Mouse (Mus musculus) intestine, embryonic 14.5 days (tissue): ENCODE results near the gene Hdgf. TPM values are rescaled to one million over a fixed set of nuclear protein-coding genes. Genes with fewer than 3 reads are reported as not detected.

Experiments used
- ATAC-seq: fragments of 200-750 bp; cut with Nextera tagmentation; replicated peaks from 2 replicates; pipeline ENCODE4 v1.8.0; 2017; ENCODE audit warnings: low read depth, moderate number of reproducible peaks, moderate TSS enrichment, moderate library complexity; ENCODE audit not compliant: low FRiP score, low TSS enrichment
- DNase-seq: peaks from one replicate; pipeline ENCODE4 v3.0.0-alpha.2; 2018; ENCODE audit warnings: low spot score
- H3K27ac ChIP-seq: fragments of 300-500 bp; sonication (generic); 2 replicates; pipeline ENCODE4 v1.5.1; 2014; ENCODE audit warnings: low read depth, mild to moderate bottlenecking, control low read depth
- H3K27me3 ChIP-seq: fragments of 300-500 bp; sonication (generic); replicated peaks from 2 replicates; pipeline ENCODE4 v1.6.1; 2014; ENCODE audit warnings: low read length, control low read depth; ENCODE audit not compliant: control insufficient read depth, insufficient read depth
- H3K36me3 ChIP-seq: fragments of 300-500 bp; sonication (generic); 2 replicates; pipeline ENCODE4 v1.6.1; 2014; ENCODE audit warnings: low read length, control low read depth; ENCODE audit not compliant: control insufficient read depth, insufficient read depth
- H3K4me1 ChIP-seq: fragments of 300-500 bp; sonication (generic); replicated peaks from 2 replicates; pipeline ENCODE4 v1.6.1; 2014; ENCODE audit warnings: low read length, control low read depth, mixed read lengths; ENCODE audit not compliant: control insufficient read depth, insufficient read depth
- H3K4me2 ChIP-seq: fragments of 300-500 bp; sonication (generic); 2 replicates; pipeline ENCODE4 v1.6.1; 2014; ENCODE audit warnings: low read length
- H3K4me3 ChIP-seq: fragments of 300-500 bp; sonication (generic); 2 replicates; pipeline ENCODE4 v1.5.1; 2014; ENCODE audit warnings: low read depth, low read length, control low read depth, mixed read lengths
- H3K9ac ChIP-seq: fragments of 300-500 bp; sonication (generic); 2 replicates; pipeline ENCODE4 v1.6.1; 2014; ENCODE audit warnings: mild to moderate bottlenecking, low read length
- H3K9me3 ChIP-seq: fragments of 300-500 bp; sonication (generic); 2 replicates; pipeline ENCODE4 v1.6.1; 2016; ENCODE audit warnings: low read length, control low read depth; ENCODE audit not compliant: control insufficient read depth
- WGBS: fragments of 180-500 bp; shearing (Covaris S2); extraction: QIAGEN DNeasy Blood & Tissue Kit; methylation state at CpG from one replicate; pipeline ENCODE4 v1.1.7; 2014; 5-methylcytosine and 5-hydroxymethylcytosine counted together
- polyA plus RNA-seq: library from polyadenylated mRNA; unstranded; fragments of >200 nt; fragmentation: Nextera tagmentation; extraction: Ambion mirVana; gene quantifications from 2 replicates; pipeline ENCODE4 v1.2.1, GENCODE M21; 2014

Hdgf gene
- polyA plus RNA-seq, 1 experiment from 2014 or later: 246 TPM

DNA sequence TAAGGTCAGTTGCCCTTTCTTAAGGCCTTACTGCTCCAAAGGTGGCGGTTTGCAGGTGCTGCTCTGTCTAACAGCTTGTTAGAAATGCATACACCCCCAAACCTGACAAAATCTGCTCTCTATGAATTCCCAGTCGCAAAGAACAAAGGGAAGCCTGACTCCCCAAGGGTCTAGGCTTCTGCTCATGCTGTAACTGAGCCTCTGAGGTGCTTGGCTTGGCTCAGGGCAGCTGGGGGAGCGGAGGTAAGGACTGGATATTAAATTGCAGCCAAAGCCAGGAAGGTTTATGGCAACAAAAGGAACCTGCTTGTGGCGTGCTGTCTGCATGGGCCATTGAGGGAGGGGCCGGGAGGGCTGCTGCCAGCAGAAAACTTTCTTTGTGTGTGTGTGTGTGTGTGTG is 2.3 kb upstream of the Hdgf start:
- WGBS: 48% methylated on average over 5 of the region's 5 CpGs
- DNase-seq: no peak
- no peaks in the 10 kb centered on the region for H3K9me3 ChIP-seq

DNA sequence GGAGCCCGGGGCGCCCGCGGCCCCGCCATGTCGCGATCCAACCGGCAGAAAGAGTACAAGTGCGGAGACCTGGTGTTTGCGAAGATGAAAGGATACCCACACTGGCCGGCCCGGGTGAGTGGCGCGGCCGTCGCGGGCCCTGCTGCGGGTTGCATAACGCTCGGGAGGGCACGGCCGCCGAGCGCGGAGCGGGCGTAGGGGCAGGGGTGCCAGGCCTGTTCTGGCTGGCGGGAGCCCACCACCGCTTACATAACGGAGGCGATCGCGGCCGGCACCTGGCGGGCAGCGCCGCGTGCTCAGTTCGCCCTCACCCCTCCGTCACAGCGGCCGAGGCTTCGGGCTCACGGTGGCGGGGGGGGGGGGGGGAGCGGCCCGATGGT is 470 bp downstream of the Hdgf start:
- no peaks in the 10 kb centered on the region for H3K27me3 ChIP-seq
- no peaks in the 10 kb centered on the region for H3K36me3 ChIP-seq
- DNase-seq (peak; percentile 74), ATAC-seq (peak; percentile 17; the same call in 1 of the 2 replicates)
- H3K4me3 ChIP-seq: peak overlapping the region; percentile 80
- no peaks in the 10 kb centered on the region for H3K9me3 ChIP-seq
- peak overlapping the region; percentile 92 for H3K27ac ChIP-seq
- 0% methylated on average over 39 of the region's 47 CpGs for WGBS
- H3K9ac ChIP-seq: peak overlapping the region; percentile 90
- peak overlapping the region; percentile 78 for H3K4me2 ChIP-seq
- peaks cover 36% of the 10 kb centered on the region for H3K4me1 ChIP-seq

More for the DNA sequence above, 2.3 kb upstream of the Hdgf start:
- Histone ChIP-seq H3K27me3 (no peaks in the 10 kb centered on the region), H3K27ac (no peak overlapping the region), H3K4me3 (no peak overlapping the region), H3K4me1 (peaks cover 13% of the 10 kb centered on the region), H3K9ac (no peak overlapping the region), H3K36me3 (no peaks in the 10 kb centered on the region), H3K4me2 (no peak overlapping the region)
- ATAC-seq: no peak

DNA sequence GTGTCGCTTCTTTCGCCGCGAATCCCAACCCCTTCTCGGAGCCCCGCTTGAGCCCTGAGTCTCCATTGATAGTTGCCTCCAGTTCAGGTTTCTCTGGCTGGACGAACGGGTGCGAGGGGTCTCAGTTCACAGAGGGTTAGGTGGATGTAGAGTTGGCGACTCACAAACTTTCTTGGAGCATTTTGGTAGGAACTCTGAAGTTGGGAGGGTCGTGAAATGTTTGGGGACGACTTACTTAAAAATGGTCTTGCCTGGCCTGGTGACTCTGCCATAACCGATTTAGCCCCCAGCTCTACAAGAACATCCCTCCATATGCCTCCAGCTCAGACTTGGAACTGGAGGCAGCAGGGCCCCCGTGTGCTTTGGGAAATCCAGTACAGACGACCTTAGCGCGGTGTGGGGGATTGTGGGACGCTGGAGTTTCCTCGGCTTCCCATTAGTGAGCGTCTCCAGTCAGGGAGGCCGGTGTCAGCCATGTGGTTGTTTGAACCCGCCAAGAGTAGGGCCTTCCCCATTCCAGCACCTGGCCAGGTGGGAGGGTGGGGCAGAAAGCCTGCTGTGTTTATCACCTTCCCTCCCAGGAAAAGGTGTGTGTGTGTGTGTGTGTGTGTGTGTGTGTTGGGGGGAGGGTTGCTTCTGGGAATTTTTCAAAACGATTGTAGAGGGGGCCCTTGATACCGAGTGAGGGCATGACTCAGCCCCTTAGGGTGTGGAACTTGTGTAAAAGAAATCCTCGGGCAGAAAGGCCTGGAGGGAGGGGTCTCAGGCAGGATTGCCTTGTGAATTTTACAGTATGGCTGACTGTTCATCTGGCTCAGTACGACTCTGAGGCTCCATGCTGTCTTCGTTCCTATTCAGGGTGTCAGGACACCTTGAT is 1.1 kb downstream of the Hdgf start:
- DNase-seq: peak; percentile 79
- peaks cover 36% of the 10 kb centered on the region for H3K4me1 ChIP-seq
- H3K36me3 ChIP-seq: no peaks in the 10 kb centered on the region
- WGBS: 1% methylated on average over 27 of the region's 27 CpGs
- peak overlapping the region; percentile 90 for H3K9ac ChIP-seq
- H3K27me3 ChIP-seq: no peaks in the 10 kb centered on the region
- ATAC-seq: peak; percentile 36
- peak overlapping the region; percentile 92 for H3K27ac ChIP-seq
- peak overlapping the region; percentile 80 for H3K4me3 ChIP-seq
- no peaks in the 10 kb centered on the region for H3K9me3 ChIP-seq
- peak overlapping the region; percentile 78 for H3K4me2 ChIP-seq

DNA sequence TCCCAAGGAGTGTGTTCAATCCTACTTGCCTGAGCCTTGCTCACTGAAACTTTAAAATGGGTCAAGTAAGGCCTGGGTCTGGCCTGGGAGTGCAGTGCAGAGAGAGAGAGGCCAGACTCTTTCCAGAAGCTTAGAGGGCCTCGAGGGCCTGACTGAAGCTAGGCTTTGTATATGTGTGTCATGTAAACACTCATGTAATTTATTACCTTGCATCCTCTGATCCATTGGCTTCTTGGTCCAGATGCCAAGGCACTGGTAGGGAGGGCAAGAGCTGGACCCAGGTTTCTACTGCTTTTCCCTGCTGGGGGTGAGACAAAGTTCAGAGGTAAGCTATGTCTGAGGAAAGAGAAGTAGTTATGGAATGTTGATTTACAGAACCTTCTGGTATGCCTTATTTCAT is 1.8 kb downstream of the Hdgf start:
- ATAC-seq: no peak
- Histone ChIP-seq H3K9me3 (no peaks in the 10 kb centered on the region), H3K27me3 (no peaks in the 10 kb centered on the region), H3K36me3 (no peaks in the 10 kb centered on the region), H3K4me1 (peaks cover 36% of the 10 kb centered on the region), H3K27ac (peak overlapping the region; percentile 92), H3K4me2 (peak overlapping the region; percentile 78), H3K4me3 (peak overlapping the region; percentile 80), H3K9ac (peak overlapping the region; percentile 90)
- no peak for DNase-seq
- WGBS: 0% methylated on average over 1 of the region's 1 CpGs

DNA sequence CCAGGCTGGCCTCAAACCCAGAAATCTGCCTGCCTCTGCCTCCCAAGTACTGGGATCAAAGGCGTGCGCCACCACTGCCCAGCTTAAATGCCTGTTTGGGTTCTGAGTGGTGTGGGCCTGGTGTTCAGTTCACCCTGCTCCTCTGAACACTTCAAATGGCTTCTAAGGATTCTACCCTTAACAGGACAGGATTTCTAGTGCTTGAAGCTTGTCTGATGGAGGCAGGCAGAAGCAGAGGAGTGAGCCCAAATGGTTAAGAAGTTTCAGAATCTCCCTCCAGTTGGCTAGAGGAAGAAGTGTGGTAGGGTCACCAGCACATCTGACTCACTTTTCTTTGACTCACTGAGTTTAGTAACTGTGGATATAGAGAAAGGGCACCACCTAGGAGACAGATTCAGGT is 3.3 kb downstream of the Hdgf start:
- no peak for ATAC-seq
- H3K4me3 ChIP-seq: no peak overlapping the region
- peak overlapping the region; percentile 72 for H3K27ac ChIP-seq
- no peaks in the 10 kb centered on the region for H3K27me3 ChIP-seq
- 93% methylated on average over 2 of the region's 2 CpGs for WGBS
- H3K4me1 ChIP-seq: peaks cover 36% of the 10 kb centered on the region
- no peaks in the 10 kb centered on the region for H3K9me3 ChIP-seq
- H3K9ac ChIP-seq: no peak overlapping the region
- peaks cover 13% of the 10 kb centered on the region for H3K36me3 ChIP-seq
- DNase-seq: no peak
- peak overlapping the region; percentile 49 for H3K4me2 ChIP-seq

DNA sequence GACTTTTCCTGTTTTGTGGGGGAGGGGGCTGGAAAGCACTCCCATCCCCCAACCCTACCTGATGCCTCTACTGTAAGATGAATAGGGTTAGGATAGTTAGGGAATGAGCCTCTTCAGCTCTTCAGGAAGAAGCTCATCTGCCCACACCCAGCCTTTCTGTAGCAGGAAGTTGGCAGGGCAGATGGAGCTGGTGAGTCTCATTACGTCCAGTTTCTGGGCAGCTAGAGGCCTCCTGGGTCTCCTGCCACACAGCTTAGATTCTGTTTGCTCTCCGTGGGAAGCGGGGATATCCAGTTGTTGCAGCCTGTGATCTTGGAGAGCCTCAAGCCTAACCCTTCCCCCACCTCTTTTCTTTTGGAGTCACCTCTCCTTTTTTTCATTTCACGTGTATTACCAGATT is 3.8 kb downstream of the Hdgf start:
- peaks cover 36% of the 10 kb centered on the region for H3K4me1 ChIP-seq
- no peaks in the 10 kb centered on the region for H3K9me3 ChIP-seq
- peak overlapping the region; percentile 36; the same call in 1 of the 2 replicates for H3K4me3 ChIP-seq
- ATAC-seq (no peak), DNase-seq (no peak)
- WGBS: 7% methylated on average over 4 of the region's 4 CpGs
- peak overlapping the region; percentile 72 for H3K27ac ChIP-seq
- H3K9ac ChIP-seq: peak overlapping the region; percentile 11
- peaks cover 18% of the 10 kb centered on the region for H3K36me3 ChIP-seq
- no peaks in the 10 kb centered on the region for H3K27me3 ChIP-seq
- H3K4me2 ChIP-seq: peak overlapping the region; percentile 49

DNA sequence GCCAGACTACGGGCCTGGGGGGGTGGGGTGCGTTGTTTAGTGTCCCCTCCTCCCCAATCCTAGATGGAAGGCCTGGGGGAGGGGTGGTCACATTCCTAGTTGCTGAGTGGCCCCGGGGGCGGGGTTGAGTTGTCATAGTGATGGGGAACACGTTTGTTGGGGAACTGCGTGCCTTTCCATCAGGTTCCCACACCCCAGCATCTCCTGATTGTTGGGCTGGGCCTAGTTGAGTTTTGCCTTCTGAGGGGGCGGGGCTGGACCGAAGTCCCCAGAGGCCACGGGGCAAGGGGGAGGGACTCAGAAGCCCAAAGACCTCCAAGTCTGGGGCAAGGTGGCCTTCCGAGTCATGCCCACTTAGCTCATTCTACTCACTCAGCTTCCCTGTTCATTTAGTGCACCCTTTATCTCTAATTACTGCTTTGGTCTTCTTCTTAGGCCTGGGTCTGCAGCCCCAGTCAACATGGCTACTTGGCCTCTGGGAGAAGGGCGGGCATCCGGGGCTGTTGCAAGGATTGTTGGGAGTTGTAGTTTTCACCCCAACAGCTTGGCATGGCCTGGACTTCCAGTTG is 4.5 kb downstream of the Hdgf start:
- Histone ChIP-seq H3K9me3 (no peaks in the 10 kb centered on the region), H3K9ac (peak overlapping the region; percentile 11; the same call in 1 of the 2 replicates), H3K4me2 (peak overlapping the region; percentile 49), H3K36me3 (peaks cover 25% of the 10 kb centered on the region), H3K27me3 (no peaks in the 10 kb centered on the region), H3K4me3 (peak overlapping the region; percentile 36), H3K27ac (peak overlapping the region; percentile 72), H3K4me1 (peaks cover 36% of the 10 kb centered on the region)
- WGBS: 6% methylated on average over 12 of the region's 12 CpGs
- ATAC-seq: peak; percentile 32
- peak; percentile 88 for DNase-seq

DNA sequence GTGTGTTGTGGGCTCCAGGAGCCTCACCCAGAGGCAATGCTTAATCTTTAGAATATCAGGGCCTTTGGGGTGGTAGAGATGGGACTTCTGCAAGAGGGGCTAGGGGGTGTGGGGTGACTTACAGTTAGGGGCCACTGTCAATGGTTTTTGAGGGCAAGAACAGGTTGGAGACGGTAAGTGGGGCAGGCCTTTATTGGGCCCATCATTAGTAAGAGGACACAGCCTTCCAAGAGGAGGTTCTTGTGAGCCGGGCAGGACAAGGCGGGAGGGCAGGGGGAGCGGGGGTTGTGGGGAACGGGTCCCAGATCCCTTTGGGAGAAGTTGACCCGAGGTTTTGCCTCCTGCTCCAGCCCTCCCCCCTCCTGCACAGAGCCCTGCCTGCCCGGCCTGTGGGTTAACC is 7.4 kb downstream of the Hdgf start:
- no peak overlapping the region for H3K27ac ChIP-seq
- peaks cover 26% of the 10 kb centered on the region for H3K4me1 ChIP-seq
- DNase-seq (no peak), ATAC-seq (no peak)
- no peak overlapping the region for H3K9ac ChIP-seq
- H3K36me3 ChIP-seq: peaks cover 51% of the 10 kb centered on the region
- H3K27me3 ChIP-seq: no peaks in the 10 kb centered on the region
- H3K4me2 ChIP-seq: no peak overlapping the region
- 78% methylated on average over 7 of the region's 7 CpGs for WGBS
- no peaks in the 10 kb centered on the region for H3K9me3 ChIP-seq
- H3K4me3 ChIP-seq: no peak overlapping the region
